Mouse (Mus musculus) C2C12 (cell line): ENCODE measurements around the gene Olfr1339. TPM values are rescaled to one million over a fixed set of nuclear protein-coding genes. Genes with fewer than 3 reads are reported as not detected.

ENCODE experiments used
- H3K27me3 ChIP-seq: one replicate; pipeline ENCODE4 v1.6.1; 2011; ENCODE audit not compliant: control insufficient read depth, insufficient read depth, insufficient read length
- H3K36me3 ChIP-seq: one replicate; pipeline ENCODE4 v1.6.1; 2011; ENCODE audit not compliant: control insufficient read depth, insufficient read depth
- H3K4me3 ChIP-seq: one replicate; pipeline ENCODE4 v1.5.1; 2011; ENCODE audit warnings: mild to moderate bottlenecking, control low read depth; ENCODE audit not compliant: poor library complexity, insufficient read depth, severe bottlenecking
- H3K79me2 ChIP-seq: one replicate; pipeline ENCODE4 v1.6.1; 2011; ENCODE audit not compliant: control insufficient read depth, insufficient read depth
- H3K79me3 ChIP-seq: one replicate; pipeline ENCODE4 v1.6.1; 2011; ENCODE audit warnings: low read depth, control low read depth
- H3ac ChIP-seq: one replicate; pipeline ENCODE3; 2011; ENCODE audit warnings: low read depth; ENCODE audit not compliant: control insufficient read depth, insufficient read length
- CEBPB ChIP-seq: IDR thresholded peaks from one replicate; pipeline ENCODE4 v1.6.1; 2011; ENCODE audit warnings: low read depth, mild to moderate bottlenecking, control low read depth, moderate library complexity
- CTCF ChIP-seq: IDR thresholded peaks from one replicate; pipeline ENCODE4 v1.5.1; 2011; ENCODE audit not compliant: control insufficient read depth, insufficient read depth, insufficient read length
- FOSL1 ChIP-seq: IDR thresholded peaks from one replicate; pipeline ENCODE4 v1.8.0; 2011; ENCODE audit warnings: mild to moderate bottlenecking, low read length; ENCODE audit not compliant: poor library complexity, insufficient read depth, severe bottlenecking
- MAX ChIP-seq: IDR thresholded peaks from one replicate; pipeline ENCODE4 v1.6.1; 2011; ENCODE audit warnings: mild to moderate bottlenecking, control low read depth
- MYOD1 ChIP-seq: IDR thresholded peaks from one replicate; pipeline ENCODE4 v1.6.1; 2011; ENCODE audit warnings: low read depth; ENCODE audit not compliant: control insufficient read depth, insufficient read length
- MYOG ChIP-seq: IDR thresholded peaks from one replicate; pipeline ENCODE4 v1.6.1; 2011; ENCODE audit not compliant: control insufficient read depth, insufficient read length; ENCODE audit errors: extremely low read depth
- USF1 ChIP-seq: IDR thresholded peaks from one replicate; pipeline ENCODE4 v1.6.1; 2011; ENCODE audit warnings: low read depth, mild to moderate bottlenecking, control low read depth, moderate library complexity
- polyA plus RNA-seq: library from polyadenylated mRNA; unstranded; fragments of >200 nt; fragmentation: generic; extraction: Trizol; gene quantifications from one replicate; pipeline ENCODE4 v1.2.1, GENCODE M21; 2012; ENCODE audit warnings: missing spikeins

Gene Olfr1339
- polyA plus RNA-seq, 1 experiment: not detected

DNA sequence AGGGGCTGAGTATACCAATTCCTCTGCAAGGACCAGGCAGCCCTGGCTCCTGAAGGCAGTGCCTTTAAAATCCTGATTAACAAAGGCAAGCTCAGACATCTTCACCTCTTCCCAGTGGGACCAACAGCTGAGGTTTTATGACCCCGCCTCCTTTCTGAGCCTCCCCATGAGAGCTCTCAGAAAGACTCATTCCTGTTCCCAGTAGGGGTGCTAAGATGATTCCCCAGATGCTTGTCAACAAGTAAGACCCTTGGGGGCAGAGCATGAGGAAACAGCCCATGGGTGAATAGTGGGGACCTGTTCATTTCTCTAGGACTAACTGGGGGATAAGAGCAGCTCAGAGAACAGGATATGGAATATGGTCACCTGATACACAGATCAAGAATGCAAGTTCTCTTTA, 26.7 kb downstream of the Olfr1339 start, which contains the start of gene Olfr1338:
Gene Olfr1338, minus strand, starts transcription at position 101 of the 400 bp plus-strand sequence.
- TF ChIP-seq CEBPB: no peak
- no peak for TF ChIP-seq MYOG
- no peak for TF ChIP-seq USF1
- TF ChIP-seq CTCF: no peak
- TF ChIP-seq MAX: no peak
- TF ChIP-seq MYOD1: no peak
- no peak for TF ChIP-seq FOSL1
- no peak within 1 kb of the TSS for H3ac ChIP-seq

GRCm38 (mm10) chr4:118782486-118782885, 50.5 kb downstream of the Olfr1339 start, which contains the start of gene Olfr1337:
Olfr1337 (minus strand) TSS chr4:118782586.
- H3K79me2 ChIP-seq: no peaks in the 10 kb centered on the region
- H3K36me3 ChIP-seq: no peaks in the 10 kb centered on the region
- H3K27me3 ChIP-seq: no peaks in the 10 kb centered on the region
- H3K4me3 ChIP-seq: no peak within 1 kb of the TSS
- H3ac ChIP-seq: no peak within 1 kb of the TSS
- TF ChIP-seq USF1: no peak
- TF ChIP-seq MYOD1: no peak
- TF ChIP-seq CEBPB: no peak
- no peaks in the 10 kb centered on the region for H3K79me3 ChIP-seq

More for the DNA sequence above, 26.7 kb downstream of the Olfr1339 start, which contains the start of gene Olfr1338:
- no peak within 1 kb of the TSS for H3K4me3 ChIP-seq
- no peaks in the 10 kb centered on the region for H3K27me3 ChIP-seq
- H3K79me3 ChIP-seq: no peaks in the 10 kb centered on the region
- H3K79me2 ChIP-seq: no peaks in the 10 kb centered on the region
- no peaks in the 10 kb centered on the region for H3K36me3 ChIP-seq

Other genes starting within 250 kb of the Olfr1339 start
- gene Tie1, start 242.1 kb upstream of the Olfr1339 start, polyA plus RNA-seq: not detected
- not detected for gene 2610528J11Rik, start 205.2 kb upstream of the Olfr1339 start, polyA plus RNA-seq
- not detected for gene Tmem125, start 188.1 kb upstream of the Olfr1339 start, polyA plus RNA-seq
- not detected for gene Cfap57, start 111.4 kb upstream of the Olfr1339 start, polyA plus RNA-seq
- 106 TPM for gene Ebna1bp2, start 111.4 kb upstream of the Olfr1339 start, polyA plus RNA-seq
- not detected for gene Olfr62, start 73.2 kb upstream of the Olfr1339 start, polyA plus RNA-seq
- gene Olfr1342, start 39.4 kb upstream of the Olfr1339 start, polyA plus RNA-seq: not detected
- not detected for gene Olfr1341, start 28.7 kb upstream of the Olfr1339 start, polyA plus RNA-seq
- not detected for gene Olfr1340, start 12.0 kb upstream of the Olfr1339 start, polyA plus RNA-seq
- not detected for gene Olfr1338, start 26.6 kb downstream of the Olfr1339 start, polyA plus RNA-seq
- gene Olfr1337, start 50.4 kb downstream of the Olfr1339 start, polyA plus RNA-seq: not detected
- gene Olfr1335, start 77.8 kb downstream of the Olfr1339 start, polyA plus RNA-seq: not detected
- gene Olfr1333, start 104.1 kb downstream of the Olfr1339 start, polyA plus RNA-seq: not detected
- not detected for gene Olfr1331, start 132.5 kb downstream of the Olfr1339 start, polyA plus RNA-seq
- not detected for gene Olfr1330, start 156.4 kb downstream of the Olfr1339 start, polyA plus RNA-seq
- not detected for gene Olfr1329, start 185.3 kb downstream of the Olfr1339 start, polyA plus RNA-seq
- not detected for gene Olfr1328, start 206.4 kb downstream of the Olfr1339 start, polyA plus RNA-seq
- gene Lao1, start 229.4 kb downstream of the Olfr1339 start, polyA plus RNA-seq: not detected